Mouse (Mus musculus) stomach, postnatal 0 days (tissue): ENCODE results near the gene Usp20.

Source experiments
- CTCF ChIP-seq: IDR thresholded peaks from 2 replicates; pipeline ENCODE4 v1.5.1; 2016; ENCODE audit warnings: antibody characterized with exemption, low read depth, mild to moderate bottlenecking, moderate library complexity
- EP300 ChIP-seq: optimal IDR thresholded peaks from 2 replicates; pipeline ENCODE3; 2016; ENCODE audit warnings: antibody characterized with exemption

GRCm38 (mm10) chr2:31066019-31066789 lies 84.1 kb downstream of the Usp20 start:
- TF ChIP-seq CTCF, result no peak
- TF ChIP-seq EP300, result no peak
